Mouse (Mus musculus) limb, embryonic 15.5 days (tissue): ENCODE results near the gene Dcun1d3. TPM values are rescaled to one million over a fixed set of nuclear protein-coding genes. Genes with fewer than 3 reads are reported as not detected.

Source experiments
- ATAC-seq: fragments of 200-750 bp; cut with Nextera tagmentation; 2 replicates; pipeline ENCODE4 v1.8.0; 2017; ENCODE audit warnings: low read depth, moderate TSS enrichment; ENCODE audit not compliant: insufficient number of reproducible peaks, low FRiP score, low TSS enrichment
- H3K27ac ChIP-seq: fragments of 300-500 bp; sonication (generic); 2 replicates; pipeline ENCODE4 v1.5.1; 2015; ENCODE audit warnings: moderate library complexity, mild to moderate bottlenecking, inconsistent platforms
- H3K27me3 ChIP-seq: fragments of 300-500 bp; sonication (generic); 2 replicates; pipeline ENCODE4 v1.6.1; 2015; ENCODE audit warnings: inconsistent platforms
- H3K36me3 ChIP-seq: fragments of 300-500 bp; sonication (generic); 2 replicates; pipeline ENCODE4 v1.6.1; 2015; ENCODE audit warnings: inconsistent platforms
- H3K4me1 ChIP-seq: fragments of 300-500 bp; sonication (generic); 2 replicates; pipeline ENCODE4 v1.6.1; 2015; ENCODE audit warnings: inconsistent platforms
- H3K4me2 ChIP-seq: fragments of 300-500 bp; sonication (generic); 2 replicates; pipeline ENCODE4 v1.6.1; 2015; ENCODE audit warnings: mild to moderate bottlenecking, inconsistent platforms
- H3K4me3 ChIP-seq: fragments of 300-500 bp; sonication (generic); 2 replicates; pipeline ENCODE4 v1.5.1; 2015; ENCODE audit warnings: mild to moderate bottlenecking, inconsistent platforms
- H3K9ac ChIP-seq: fragments of 300-500 bp; sonication (generic); 2 replicates; pipeline ENCODE4 v1.6.1; 2015; ENCODE audit warnings: inconsistent platforms
- H3K9me3 ChIP-seq: fragments of 300-500 bp; sonication (generic); 2 replicates; pipeline ENCODE4 v1.6.1; 2016; ENCODE audit warnings: inconsistent platforms
- WGBS: fragments of 180-500 bp; shearing (Covaris S2); methylation state at CpG from one replicate; pipeline ENCODE4 v1.1.7; 2015; 5-methylcytosine and 5-hydroxymethylcytosine counted together
- polyA plus RNA-seq: library from polyadenylated mRNA; unstranded; fragments of >200 nt; fragmentation: Nextera tagmentation; extraction: Ambion mirVana; gene quantifications from 2 replicates; pipeline ENCODE4 v1.2.1, GENCODE M21; 2015

Gene Dcun1d3
- polyA plus RNA-seq, 1 experiment from 2014 or later = 12.9 TPM

DNA sequence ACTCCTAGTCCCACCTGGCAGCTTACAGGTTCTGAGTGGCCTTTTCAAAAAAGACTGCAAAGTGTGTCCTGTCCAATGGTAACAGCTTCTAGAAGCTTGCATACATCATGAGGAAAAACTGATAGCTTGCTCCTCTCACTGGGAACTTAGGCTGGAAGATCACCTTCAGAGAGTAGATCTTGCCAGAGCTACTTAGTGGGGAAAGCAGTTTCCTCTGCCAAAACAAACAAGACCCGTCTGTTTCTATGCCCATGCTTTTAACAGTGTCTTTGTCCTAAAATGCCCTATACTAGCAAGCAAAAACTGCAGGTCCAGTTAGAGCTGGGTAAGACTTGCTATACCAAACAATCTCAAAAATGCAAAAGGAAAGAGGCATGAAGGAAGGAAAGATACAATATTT lies 30.0 kb downstream of the Dcun1d3 start:
- H3K9ac ChIP-seq = no peak overlapping the region
- peaks cover 12% of the 10 kb centered on the region for H3K36me3 ChIP-seq
- no peak overlapping the region for H3K4me2 ChIP-seq
- no peak overlapping the region for H3K4me3 ChIP-seq
- peaks cover 7% of the 10 kb centered on the region; the same call in 1 of the 2 replicates for H3K4me1 ChIP-seq
- no peaks in the 10 kb centered on the region for H3K27me3 ChIP-seq
- H3K9me3 ChIP-seq = no peaks in the 10 kb centered on the region
- no peak for ATAC-seq
- 55% methylated on average over 1 of the region's 1 CpGs for WGBS
- no peak overlapping the region for H3K27ac ChIP-seq

DNA sequence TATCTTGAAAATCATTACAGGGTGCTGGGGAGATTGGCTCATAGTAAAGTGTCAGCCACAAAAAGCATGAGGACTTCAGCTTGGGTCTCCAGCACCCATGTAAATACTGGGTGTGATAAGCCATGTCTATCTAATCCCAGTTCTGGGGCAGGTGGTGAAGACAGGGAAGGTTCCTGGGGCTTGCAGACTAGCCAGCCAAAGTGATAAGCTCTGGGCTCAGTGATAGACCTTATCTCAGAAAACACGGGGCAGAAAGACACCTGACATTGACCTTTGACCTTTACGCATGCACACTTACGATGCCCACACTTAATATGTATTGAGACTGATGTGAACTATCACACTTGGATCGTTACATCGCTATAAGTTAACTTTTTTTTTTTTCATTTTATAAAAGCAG lies 31.6 kb downstream of the Dcun1d3 start:
- Histone ChIP-seq H3K36me3 (peaks cover 11% of the 10 kb centered on the region), H3K9me3 (no peaks in the 10 kb centered on the region), H3K27me3 (no peaks in the 10 kb centered on the region), H3K4me3 (no peak overlapping the region), H3K9ac (no peak overlapping the region), H3K4me2 (no peak overlapping the region), H3K27ac (no peak overlapping the region), H3K4me1 (peaks cover 7% of the 10 kb centered on the region; the same call in 1 of the 2 replicates)
- ATAC-seq = no peak
- 89% methylated on average over 5 of the region's 5 CpGs for WGBS

DNA sequence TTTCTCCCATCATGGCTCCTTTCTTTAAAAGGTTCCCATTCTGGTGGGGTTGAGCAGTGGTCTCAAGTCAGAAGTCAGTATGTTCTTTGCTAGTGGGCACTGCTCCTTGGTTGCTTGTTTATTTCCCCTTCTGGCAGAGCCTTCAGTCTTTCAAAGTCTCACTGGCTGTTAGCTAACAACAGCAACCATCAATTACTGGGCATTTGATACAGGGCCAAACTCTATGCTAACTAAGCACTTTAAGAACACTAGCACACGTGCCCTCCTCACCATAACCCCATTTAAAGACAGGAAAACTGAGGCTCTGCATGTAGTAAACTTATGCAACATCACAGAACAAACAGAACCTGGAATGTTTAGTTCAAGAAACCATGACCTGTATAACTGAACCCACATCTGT lies 33.9 kb downstream of the Dcun1d3 start:
- H3K27ac ChIP-seq = peak overlapping the region; percentile 82
- no peak overlapping the region for H3K9ac ChIP-seq
- no peak overlapping the region for H3K4me2 ChIP-seq
- WGBS = 36% methylated on average over 1 of the region's 1 CpGs
- no peak for ATAC-seq
- H3K4me1 ChIP-seq = peaks cover 7% of the 10 kb centered on the region; the same call in 1 of the 2 replicates
- no peak overlapping the region for H3K4me3 ChIP-seq
- H3K27me3 ChIP-seq = no peaks in the 10 kb centered on the region
- H3K9me3 ChIP-seq = no peaks in the 10 kb centered on the region
- H3K36me3 ChIP-seq = peaks cover 30% of the 10 kb centered on the region

DNA sequence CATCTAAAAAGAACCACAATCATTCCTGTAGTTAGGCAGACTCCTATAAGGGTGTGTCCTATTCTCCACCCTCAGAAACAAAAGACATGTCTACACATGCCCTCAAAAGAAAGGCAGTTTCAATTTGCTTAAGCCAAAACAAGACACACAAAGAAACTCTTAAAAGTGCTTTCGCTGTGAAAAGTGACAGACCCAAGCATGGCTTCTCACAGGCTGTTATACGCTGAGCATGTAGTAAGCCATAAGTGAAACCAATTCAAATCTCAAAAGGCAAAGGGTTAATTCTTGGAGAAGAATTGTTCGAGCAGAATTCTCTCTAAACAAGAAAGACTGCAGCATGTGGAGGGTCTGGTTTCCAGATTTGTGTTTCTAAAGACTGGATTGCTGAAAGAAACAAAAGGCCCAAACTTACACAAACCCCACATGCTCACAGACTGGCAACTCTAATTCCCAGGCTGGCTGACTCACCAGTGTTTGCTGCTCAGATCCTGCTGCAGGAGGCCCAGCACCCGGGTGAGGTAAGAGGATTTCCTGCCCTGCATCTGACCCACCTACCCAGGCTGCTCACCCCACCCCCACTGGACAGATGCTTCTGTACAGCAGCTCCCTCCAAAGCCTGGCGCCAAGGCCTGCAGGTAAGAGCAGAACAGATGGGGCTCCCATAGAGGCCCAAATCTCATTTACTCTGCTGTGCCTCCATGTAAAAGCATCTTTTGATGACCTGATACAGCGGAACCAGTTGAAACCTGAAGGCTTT lies 34.6 kb downstream of the Dcun1d3 start:
- Histone ChIP-seq H3K9me3 (no peaks in the 10 kb centered on the region), H3K27me3 (no peaks in the 10 kb centered on the region), H3K4me1 (peaks cover 7% of the 10 kb centered on the region; the same call in 1 of the 2 replicates), H3K4me2 (no peak overlapping the region), H3K9ac (no peak overlapping the region), H3K36me3 (peaks cover 30% of the 10 kb centered on the region), H3K4me3 (no peak overlapping the region), H3K27ac (peak overlapping the region; percentile 82)
- WGBS = 28% methylated on average over 6 of the region's 6 CpGs
- 0 out of 2 replicates have a peak, but pooled peaks have one; percentile 66 for ATAC-seq

DNA sequence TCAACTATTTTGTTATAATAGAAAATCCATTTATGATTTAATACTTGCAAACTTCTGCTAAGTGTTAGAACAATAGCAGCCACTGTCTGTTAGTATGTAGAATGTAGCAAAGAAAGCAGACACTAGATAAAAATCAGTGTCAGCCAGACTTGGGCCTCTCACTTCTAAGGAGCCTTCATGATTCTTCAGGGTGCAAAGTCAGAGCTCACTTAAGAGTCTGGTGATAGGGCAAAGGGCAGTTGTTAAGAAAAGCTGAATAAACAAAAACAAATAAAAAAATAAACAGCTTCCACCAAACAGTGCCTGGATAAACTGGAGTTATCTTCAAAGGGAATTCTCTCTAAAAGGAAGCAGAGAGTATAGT lies 35.1 kb downstream of the Dcun1d3 start:
- Histone ChIP-seq H3K9ac (no peak overlapping the region), H3K4me1 (peaks cover 7% of the 10 kb centered on the region; the same call in 1 of the 2 replicates), H3K9me3 (no peaks in the 10 kb centered on the region), H3K4me3 (no peak overlapping the region), H3K36me3 (peaks cover 31% of the 10 kb centered on the region), H3K27me3 (no peaks in the 10 kb centered on the region), H3K27ac (peak overlapping the region; percentile 82), H3K4me2 (no peak overlapping the region)
- ATAC-seq = no peak

GRCm38 (mm10) chr7:119860554-119860953 lies 35.5 kb downstream of the Dcun1d3 start:
- WGBS = 79% methylated on average over 2 of the region's 2 CpGs

GRCm38 (mm10) chr7:119860116-119860515 lies 36.0 kb downstream of the Dcun1d3 start:
- Histone ChIP-seq H3K36me3 (peaks cover 32% of the 10 kb centered on the region), H3K9me3 (no peaks in the 10 kb centered on the region), H3K27ac (no peak overlapping the region), H3K27me3 (no peaks in the 10 kb centered on the region), H3K9ac (no peak overlapping the region), H3K4me1 (peaks cover 7% of the 10 kb centered on the region; the same call in 1 of the 2 replicates), H3K4me3 (no peak overlapping the region), H3K4me2 (no peak overlapping the region)
- no peak for ATAC-seq
- WGBS = 76% methylated on average over 3 of the region's 3 CpGs

More at GRCm38 (mm10) chr7:119860554-119860953, 35.5 kb downstream of the Dcun1d3 start:
- Histone ChIP-seq H3K27me3 (no peaks in the 10 kb centered on the region), H3K27ac (0 out of 2 replicates have a peak overlapping the region, but pooled peaks have one; percentile 18), H3K4me1 (peaks cover 7% of the 10 kb centered on the region; the same call in 1 of the 2 replicates), H3K4me3 (no peak overlapping the region), H3K36me3 (peaks cover 33% of the 10 kb centered on the region), H3K4me2 (no peak overlapping the region), H3K9ac (no peak overlapping the region), H3K9me3 (no peaks in the 10 kb centered on the region)
- ATAC-seq = peak; percentile 37; the same call in 1 of the 2 replicates

GRCm38 (mm10) chr7:119859476-119859875 lies 36.6 kb downstream of the Dcun1d3 start:
- Histone ChIP-seq H3K9ac (no peak overlapping the region), H3K4me3 (no peak overlapping the region), H3K36me3 (peaks cover 36% of the 10 kb centered on the region), H3K4me1 (peaks cover 7% of the 10 kb centered on the region; the same call in 1 of the 2 replicates), H3K27me3 (no peaks in the 10 kb centered on the region), H3K9me3 (no peaks in the 10 kb centered on the region), H3K4me2 (no peak overlapping the region), H3K27ac (no peak overlapping the region)
- WGBS = 87% methylated on average over 6 of the region's 6 CpGs
- ATAC-seq = no peak

- ATAC-seq = no peak
- no peak overlapping the region for H3K4me2 ChIP-seq
- no peak overlapping the region for H3K27ac ChIP-seq
- H3K27me3 ChIP-seq = no peaks in the 10 kb centered on the region
- no peak overlapping the region for H3K9ac ChIP-seq
- peaks cover 41% of the 10 kb centered on the region for H3K36me3 ChIP-seq
- no peak overlapping the region for H3K4me3 ChIP-seq
- H3K4me1 ChIP-seq = no peaks in the 10 kb centered on the region
- H3K9me3 ChIP-seq = no peaks in the 10 kb centered on the region
These were observed 41.1 kb downstream of the Dcun1d3 start for GRCm38 (mm10) chr7:119855031-119855430.

DNA sequence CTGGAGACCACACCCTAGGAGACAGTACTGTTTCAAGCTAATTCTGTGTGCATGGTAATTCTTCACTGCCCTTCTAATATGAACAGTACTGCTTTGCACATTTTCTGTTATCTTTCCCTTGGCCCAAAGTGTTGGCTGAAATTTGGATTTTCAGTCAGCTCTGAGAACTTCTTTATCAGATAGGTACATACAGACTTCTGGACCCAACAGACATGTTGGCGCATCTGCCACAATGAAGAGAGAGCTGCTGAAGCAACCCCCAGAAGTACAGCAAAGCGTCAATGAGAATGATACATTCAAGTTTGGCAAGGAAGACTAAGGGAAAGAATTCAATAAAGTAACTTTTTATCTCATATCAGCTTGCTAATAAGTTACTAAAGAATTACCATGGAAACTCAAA lies 41.7 kb downstream of the Dcun1d3 start:
- no peaks in the 10 kb centered on the region for H3K27me3 ChIP-seq
- H3K36me3 ChIP-seq = peaks cover 39% of the 10 kb centered on the region
- ATAC-seq = no peak
- H3K4me2 ChIP-seq = no peak overlapping the region
- WGBS = 94% methylated on average over 2 of the region's 2 CpGs
- no peaks in the 10 kb centered on the region for H3K9me3 ChIP-seq
- H3K4me3 ChIP-seq = no peak overlapping the region
- no peak overlapping the region for H3K9ac ChIP-seq
- no peaks in the 10 kb centered on the region for H3K4me1 ChIP-seq
- no peak overlapping the region for H3K27ac ChIP-seq

DNA sequence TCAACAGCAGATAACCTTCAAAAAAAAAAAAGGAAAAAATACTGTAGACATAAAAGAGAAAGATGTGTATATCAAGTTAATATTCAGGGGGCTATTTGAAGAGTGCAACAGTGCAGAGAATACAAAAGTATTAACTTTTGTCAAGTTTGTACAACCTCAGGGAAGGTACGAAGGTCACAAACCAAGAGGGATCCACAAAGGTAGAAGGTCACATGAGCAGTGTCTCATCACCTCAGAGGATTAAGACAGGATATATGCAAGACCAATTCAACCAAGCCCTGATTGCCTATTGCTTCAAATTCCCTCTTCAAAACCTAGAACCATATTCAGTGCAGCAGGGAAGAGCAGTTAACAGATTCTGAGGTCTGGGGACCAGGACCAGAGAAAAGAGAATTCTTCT lies 42.9 kb downstream of the Dcun1d3 start:
- no peaks in the 10 kb centered on the region for H3K9me3 ChIP-seq
- no peak overlapping the region for H3K4me3 ChIP-seq
- peaks cover 27% of the 10 kb centered on the region for H3K36me3 ChIP-seq
- H3K4me1 ChIP-seq = no peaks in the 10 kb centered on the region
- H3K27me3 ChIP-seq = no peaks in the 10 kb centered on the region
- WGBS = 90% methylated on average over 1 of the region's 1 CpGs
- no peak overlapping the region for H3K4me2 ChIP-seq
- no peak overlapping the region for H3K9ac ChIP-seq
- H3K27ac ChIP-seq = no peak overlapping the region
- no peak for ATAC-seq

DNA sequence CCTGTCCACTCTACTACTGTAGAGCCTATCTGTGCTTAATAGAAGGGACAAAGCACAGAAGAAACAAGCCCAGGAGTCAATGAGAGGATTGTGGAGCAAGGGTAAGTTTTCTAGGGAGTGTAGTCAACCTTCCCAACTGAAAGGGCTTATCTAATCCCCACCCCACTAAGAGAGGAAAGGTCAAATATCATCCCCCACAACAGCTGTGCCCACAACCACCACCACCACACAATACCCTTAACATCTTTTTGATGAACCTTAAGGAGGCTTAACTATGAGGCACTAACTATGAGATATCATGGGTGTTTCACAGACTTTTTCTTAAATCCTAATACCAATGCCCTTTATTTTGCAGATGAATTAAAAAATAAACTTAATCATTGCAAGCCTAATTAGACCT lies 43.6 kb downstream of the Dcun1d3 start:
- no peaks in the 10 kb centered on the region for H3K27me3 ChIP-seq
- H3K36me3 ChIP-seq = peaks cover 23% of the 10 kb centered on the region; the same call in 1 of the 2 replicates
- no peaks in the 10 kb centered on the region for H3K9me3 ChIP-seq
- no peak overlapping the region for H3K4me3 ChIP-seq
- no peaks in the 10 kb centered on the region for H3K4me1 ChIP-seq
- no peak overlapping the region for H3K9ac ChIP-seq
- no peak overlapping the region for H3K4me2 ChIP-seq
- no peak overlapping the region for H3K27ac ChIP-seq
- no peak for ATAC-seq
